In genomic region chr6:53804145-53804544, GRCm38 (mm10) we compare ENCODE assay signal across 19 mouse cellular contexts. TPM values are rescaled to one million over a fixed set of nuclear protein-coding genes. Genes with fewer than 3 reads are reported as not detected.
"Had no signal": no experiment of that assay in that cellular context is flagged by ENCODE, and none has a peak within 500 bp of the region (broad histone marks: within the 10 kb centered on the region; RNA-seq: fewer than 3 reads in every experiment).

No protein-coding gene starts in this region.

- ATAC-seq: midbrain, embryonic 15.5 days had no signal

- DNase-seq: layer of hippocampus, postnatal 36 days; liver, embryonic 13.5 days; lung, embryonic 14.5 days; lung, postnatal 14 days; right cerebral cortex, adult 18-20 months; right cerebral cortex, postnatal 14 days; right cerebral cortex, postnatal 4 days; thymus, adult 2 months; thymus, postnatal 14 days; thymus, postnatal 4 days had no signal

- H3K4me3 ChIP-seq: left cerebral cortex, adult 2 months; liver, embryonic 13.5 days; midbrain, embryonic 12.5 days; midbrain, embryonic 15.5 days; neural tube, embryonic 12.5 days; neural tube, embryonic 15.5 days had no signal

- H3K4me1 ChIP-seq: liver, embryonic 13.5 days; midbrain, embryonic 12.5 days had no signal

- H3K27me3 ChIP-seq: liver, embryonic 13.5 days; midbrain, embryonic 15.5 days; neural tube, embryonic 12.5 days; neural tube, embryonic 15.5 days had no signal

- H3K36me3 ChIP-seq: liver, embryonic 13.5 days; midbrain, embryonic 12.5 days; midbrain, embryonic 15.5 days; neural tube, embryonic 12.5 days; neural tube, embryonic 15.5 days had no signal

- H3K27ac ChIP-seq: kidney, postnatal 0 days; left cerebral cortex, adult 2 months; liver, embryonic 13.5 days; macrophage; midbrain, embryonic 12.5 days; midbrain, embryonic 15.5 days; neural tube, embryonic 12.5 days; neural tube, embryonic 15.5 days; stomach, postnatal 0 days had no signal

RNA-seq across cellular contexts. Expression of gene Tril, which starts 16.5 kb away (rescaled TPM):
- total RNA-seq: megakaryocyte, adult 5-6 weeks had no signal
- polyA plus RNA-seq: macrophage had no signal
